Mouse (Mus musculus): ENCODE measurements around the gene Syt2. TPM values are rescaled to one million over a fixed set of nuclear protein-coding genes. Genes with fewer than 3 reads are reported as not detected.

Syt2 gene
- polyA plus RNA-seq, 1 experiment from 2014 or later, result 0.58 TPM

GRCm38 (mm10) chr1:134796076-134796475 is 149.6 kb downstream of the Syt2 start:
- no peaks in the 10 kb centered on the region for H3K36me3 ChIP-seq (ENCODE audit: insufficient read depth, low read length)
- H3K9me3 ChIP-seq (replicated peaks; ENCODE audit: low read length), result no peaks in the 10 kb centered on the region
- no peak for ATAC-seq (replicated peaks; ENCODE audit: low FRiP score, low read depth)
- H3K27me3 ChIP-seq (ENCODE audit: insufficient read depth, low read length), result no peaks in the 10 kb centered on the region
- peak; percentile 10 for DNase-seq (ENCODE audit: low spot score)
- WGBS, result 100% methylated on average over 1 of the region's 1 CpGs
- no peak overlapping the region for H3K27ac ChIP-seq
- H3K4me2 ChIP-seq (ENCODE audit: low read length), result no peak overlapping the region
- H3K9ac ChIP-seq (ENCODE audit: low read depth, low read length), result no peak overlapping the region
- no peak for TF ChIP-seq CTCF (IDR thresholded peaks at IDR 0.05; ENCODE audit: low read depth)
- H3K4me1 ChIP-seq (replicated peaks; ENCODE audit: insufficient read depth, low read length), result no peaks in the 10 kb centered on the region
- no peak overlapping the region for H3K4me3 ChIP-seq (replicated peaks; ENCODE audit: low read depth, low read length)

- WGBS, result 82% methylated on average over 3 of the region's 3 CpGs
- TF ChIP-seq CTCF (IDR thresholded peaks at IDR 0.05; ENCODE audit: low read depth), result no peak
- ATAC-seq (replicated peaks; ENCODE audit: low FRiP score, low read depth), result no peak
- no peak overlapping the region for H3K27ac ChIP-seq
- H3K4me2 ChIP-seq (ENCODE audit: low read length), result no peak overlapping the region
- H3K4me3 ChIP-seq (replicated peaks; ENCODE audit: low read depth, low read length), result no peak overlapping the region
- no peaks in the 10 kb centered on the region for H3K4me1 ChIP-seq (replicated peaks; ENCODE audit: insufficient read depth, low read length)
- no peak for DNase-seq (ENCODE audit: low spot score)
- H3K27me3 ChIP-seq (ENCODE audit: insufficient read depth, low read length), result no peaks in the 10 kb centered on the region
- no peaks in the 10 kb centered on the region for H3K36me3 ChIP-seq (ENCODE audit: insufficient read depth, low read length)
- H3K9me3 ChIP-seq (replicated peaks; ENCODE audit: low read length), result no peaks in the 10 kb centered on the region
- no peak overlapping the region for H3K9ac ChIP-seq (ENCODE audit: low read depth, low read length)
Observed at GRCm38 (mm10) chr1:134796536-134796935, 150.1 kb downstream of the Syt2 start.

- Histone ChIP-seq H3K27me3 (ENCODE audit: insufficient read depth, low read length) (no peaks in the 10 kb centered on the region), H3K4me1 (replicated peaks; ENCODE audit: insufficient read depth, low read length) (peaks cover 4% of the 10 kb centered on the region; the same call in 1 of the 2 replicates), H3K4me2 (ENCODE audit: low read length) (peak overlapping the region; percentile 38), H3K4me3 (replicated peaks; ENCODE audit: low read depth, low read length) (peak overlapping the region; percentile 14), H3K27ac (0 out of 2 replicates have a peak overlapping the region, but pooled peaks have one; percentile 3), H3K36me3 (ENCODE audit: insufficient read depth, low read length) (no peaks in the 10 kb centered on the region), H3K9ac (ENCODE audit: low read depth, low read length) (0 out of 2 replicates have a peak overlapping the region, but pooled peaks have one; percentile 19), H3K9me3 (replicated peaks; ENCODE audit: low read length) (no peaks in the 10 kb centered on the region)
- no peak for DNase-seq (ENCODE audit: low spot score)
- WGBS, result 87% methylated on average over 7 of the region's 7 CpGs
- no peak for ATAC-seq (replicated peaks; ENCODE audit: low FRiP score, low read depth)
- TF ChIP-seq CTCF (IDR thresholded peaks at IDR 0.05; ENCODE audit: low read depth), result no peak
Observed at GRCm38 (mm10) chr1:134801758-134802157, 155.3 kb downstream of the Syt2 start.

- no peaks in the 10 kb centered on the region for H3K9me3 ChIP-seq (replicated peaks; ENCODE audit: low read length)
- no peak for ATAC-seq (replicated peaks; ENCODE audit: low FRiP score, low read depth)
- no peak for TF ChIP-seq CTCF (IDR thresholded peaks at IDR 0.05; ENCODE audit: low read depth)
Observed at GRCm38 (mm10) chr1:134803286-134804117, 157.0 kb downstream of the Syt2 start.

GRCm38 (mm10) chr1:134804373-134804772 is 157.9 kb downstream of the Syt2 start:
- H3K9me3 ChIP-seq (replicated peaks; ENCODE audit: low read length), result no peaks in the 10 kb centered on the region
- H3K27ac ChIP-seq, result peak overlapping the region; percentile 0; the same call in 1 of the 2 replicates
- TF ChIP-seq CTCF (IDR thresholded peaks at IDR 0.05; ENCODE audit: low read depth), result no peak
- 46% methylated on average over 5 of the region's 5 CpGs for WGBS
- H3K4me3 ChIP-seq (replicated peaks; ENCODE audit: low read depth, low read length), result no peak overlapping the region
- ATAC-seq (replicated peaks; ENCODE audit: low FRiP score, low read depth) (no peak), DNase-seq (ENCODE audit: low spot score) (peak; percentile 49)
- H3K4me2 ChIP-seq (ENCODE audit: low read length), result no peak overlapping the region
- no peak overlapping the region for H3K9ac ChIP-seq (ENCODE audit: low read depth, low read length)
- H3K27me3 ChIP-seq (ENCODE audit: insufficient read depth, low read length), result no peaks in the 10 kb centered on the region
- H3K4me1 ChIP-seq (replicated peaks; ENCODE audit: insufficient read depth, low read length), result peaks cover 4% of the 10 kb centered on the region; the same call in 1 of the 2 replicates
- H3K36me3 ChIP-seq (ENCODE audit: insufficient read depth, low read length), result no peaks in the 10 kb centered on the region

More at GRCm38 (mm10) chr1:134803286-134804117, 157.0 kb downstream of the Syt2 start:
- Histone ChIP-seq H3K27me3 (ENCODE audit: insufficient read depth, low read length) (no peaks in the 10 kb centered on the region), H3K27ac (peak overlapping the region; percentile 57), H3K4me3 (replicated peaks; ENCODE audit: low read depth, low read length) (peak overlapping the region; percentile 21; the same call in 1 of the 2 replicates), H3K9ac (ENCODE audit: low read depth, low read length) (peak overlapping the region; percentile 5; the same call in 1 of the 2 replicates), H3K4me2 (ENCODE audit: low read length) (peak overlapping the region; percentile 38), H3K36me3 (ENCODE audit: insufficient read depth, low read length) (no peaks in the 10 kb centered on the region), H3K4me1 (replicated peaks; ENCODE audit: insufficient read depth, low read length) (peaks cover 4% of the 10 kb centered on the region; the same call in 1 of the 2 replicates)
- DNase-seq (ENCODE audit: low spot score), result peak; percentile 84
- WGBS, result 46% methylated on average over 16 of the region's 16 CpGs

- H3K36me3 ChIP-seq (ENCODE audit: insufficient read depth, low read length), result no peaks in the 10 kb centered on the region
- ATAC-seq (replicated peaks; ENCODE audit: low FRiP score, low read depth) (no peak), DNase-seq (ENCODE audit: low spot score) (no peak)
- no peak overlapping the region for H3K27ac ChIP-seq
- no peaks in the 10 kb centered on the region for H3K9me3 ChIP-seq (replicated peaks; ENCODE audit: low read length)
- no peak overlapping the region for H3K9ac ChIP-seq (ENCODE audit: low read depth, low read length)
- peaks cover 4% of the 10 kb centered on the region; the same call in 1 of the 2 replicates for H3K4me1 ChIP-seq (replicated peaks; ENCODE audit: insufficient read depth, low read length)
- H3K4me3 ChIP-seq (replicated peaks; ENCODE audit: low read depth, low read length), result no peak overlapping the region
- H3K4me2 ChIP-seq (ENCODE audit: low read length), result no peak overlapping the region
- TF ChIP-seq CTCF (IDR thresholded peaks at IDR 0.05; ENCODE audit: low read depth), result no peak
- 89% methylated on average over 9 of the region's 9 CpGs for WGBS
- no peaks in the 10 kb centered on the region for H3K27me3 ChIP-seq (ENCODE audit: insufficient read depth, low read length)
Observed at GRCm38 (mm10) chr1:134805471-134805870, 159.0 kb downstream of the Syt2 start.

Small RNA genes within 50 kb of the gene (microRNA-seq; reads per million reads assigned to microRNA genes)
- gene Gm22232, result not detected

Other genes with a start within 250 kb of the Syt2 start
- gene Cyb5r1, start 241.1 kb upstream of the Syt2 start, polyA plus RNA-seq (2015; fragmentation: Nextera tagmentation; extraction: Ambion mirVana), result 16.1 and 22.7 TPM in 2 replicates
- gene Adipor1, start 231.3 kb upstream of the Syt2 start, polyA plus RNA-seq (2015; fragmentation: Nextera tagmentation; extraction: Ambion mirVana), result 94.4 and 95.6 TPM in 2 replicates
- gene Klhl12, start 191.1 kb upstream of the Syt2 start, polyA plus RNA-seq (2015; fragmentation: Nextera tagmentation; extraction: Ambion mirVana), result 17.8 and 21.2 TPM in 2 replicates
- 33.8 and 38.7 TPM in 2 replicates for gene Rabif, start 152.0 kb upstream of the Syt2 start, polyA plus RNA-seq (2015; fragmentation: Nextera tagmentation; extraction: Ambion mirVana)
- not detected in 2 replicates for gene Mgat4e, start 97.0 kb upstream of the Syt2 start, polyA plus RNA-seq (2015; fragmentation: Nextera tagmentation; extraction: Ambion mirVana)
- gene Kdm5b, start 86.5 kb upstream of the Syt2 start, polyA plus RNA-seq (2015; fragmentation: Nextera tagmentation; extraction: Ambion mirVana), result 40.2 and 42.4 TPM in 2 replicates